Mouse (Mus musculus) induced T-regulatory cell, adult 2 months (primary cell): ENCODE measurements at regions not wholly inside any gene's neighbourhood (a gene's known extent, or its start where the extent isn't known, plus 50 kb on each side); places are given as distances from the start of the nearest gene placed in this dataset.

Experiments used
- DNase-seq: peaks from one replicate; pipeline ENCODE4 v3.0.0-alpha.2; 2012; ENCODE audit warnings: low read depth

- no peak for DNase-seq
Observed at GRCm38 (mm10) chr8:90502879-90503278, 154.7 kb upstream of the Tox3 start.

GRCm38 (mm10) chr8:90499315-90499714, 151.2 kb upstream of the Tox3 start:
- no peak for DNase-seq

GRCm38 (mm10) chr8:90496658-90497163, 148.6 kb upstream of the Tox3 start:
- no peak for DNase-seq

GRCm38 (mm10) chr8:90495943-90496371, 147.8 kb upstream of the Tox3 start:
- no peak for DNase-seq

- no peak for DNase-seq
Observed at GRCm38 (mm10) chr8:90492521-90493225, 144.5 kb upstream of the Tox3 start.

GRCm38 (mm10) chr8:90491691-90492090, 143.5 kb upstream of the Tox3 start:
- no peak for DNase-seq

GRCm38 (mm10) chr8:90490734-90491441, 142.7 kb upstream of the Tox3 start:
- DNase-seq: no peak

- DNase-seq: no peak
Observed at GRCm38 (mm10) chr8:90486556-90486955, 138.4 kb upstream of the Tox3 start.

GRCm38 (mm10) chr8:90478149-90478548, 130.0 kb upstream of the Tox3 start:
- no peak for DNase-seq

- no peak for DNase-seq
Observed at GRCm38 (mm10) chr8:90474066-90474465, 125.9 kb upstream of the Tox3 start.

- no peak for DNase-seq
Observed at GRCm38 (mm10) chr8:90470826-90471225, 122.7 kb upstream of the Tox3 start.

- DNase-seq: no peak
Observed at GRCm38 (mm10) chr8:90463708-90464107, 115.6 kb upstream of the Tox3 start.

GRCm38 (mm10) chr8:90455321-90455720, 107.2 kb upstream of the Tox3 start:
- DNase-seq: no peak

GRCm38 (mm10) chr8:90454130-90454529, 106.0 kb upstream of the Tox3 start:
- no peak for DNase-seq

- no peak for DNase-seq
Observed at GRCm38 (mm10) chr8:90441058-90441851, 93.1 kb upstream of the Tox3 start.

GRCm38 (mm10) chr8:90414021-90414420, 65.9 kb upstream of the Tox3 start:
- no peak for DNase-seq
